Mouse (Mus musculus): ENCODE results near the gene Tnr. TPM values are rescaled to one million over a fixed set of nuclear protein-coding genes. Genes with fewer than 3 reads are reported as not detected.

Gene Tnr
- polyA plus RNA-seq, 1 experiment: 32.6 TPM

DNA sequence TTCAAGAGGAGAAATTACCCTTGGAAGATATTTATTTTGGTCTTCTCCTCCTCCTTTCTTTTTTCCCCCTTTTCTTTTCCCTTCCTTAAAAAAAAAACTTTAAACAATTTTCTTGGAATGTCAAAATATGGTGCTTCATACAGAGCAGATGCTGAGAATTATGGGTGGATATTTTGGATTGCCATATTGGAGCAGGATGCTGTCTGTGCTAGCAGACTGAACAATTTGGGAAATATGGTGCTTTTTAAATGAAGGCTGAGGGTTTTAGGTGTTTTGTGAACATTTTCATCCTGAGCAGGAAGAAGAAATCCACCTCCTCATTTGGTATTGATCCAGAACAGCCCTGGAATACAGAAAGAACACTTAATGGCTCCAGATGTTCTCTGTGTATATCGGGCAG lies 41.6 kb downstream of the Tnr start:
- DNase-seq (ENCODE audit: extremely low spot score in 1 of 2, low spot score in 1 of 2): no peak

DNA sequence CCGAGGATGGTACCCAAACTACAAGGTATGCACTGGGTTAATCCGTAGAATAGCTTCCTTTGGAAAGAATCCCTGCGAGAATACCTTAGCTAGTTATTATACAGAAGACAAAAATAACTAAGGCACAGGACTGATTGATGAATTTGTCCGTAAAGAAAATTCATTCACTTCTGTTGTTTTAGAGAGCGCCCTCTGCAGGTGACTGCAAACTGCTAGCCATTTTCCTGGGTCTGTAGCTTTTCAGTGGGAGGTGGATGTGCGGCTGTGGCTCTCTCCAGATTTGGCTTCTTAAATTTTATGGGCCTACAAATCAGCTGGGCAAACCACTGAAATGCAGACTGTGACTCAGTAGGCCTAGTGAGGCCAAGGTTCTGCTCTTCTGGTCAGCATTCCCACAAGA lies 42.5 kb downstream of the Tnr start:
- DNase-seq (ENCODE audit: extremely low spot score in 1 of 2, low spot score in 1 of 2): no peak

- DNase-seq (ENCODE audit: extremely low spot score in 1 of 2, low spot score in 1 of 2): no peak
These were observed 43.6 kb downstream of the Tnr start for GRCm38 (mm10) chr1:159567171-159567570.

- no peak for DNase-seq (ENCODE audit: extremely low spot score in 1 of 2, low spot score in 1 of 2)
These were observed 46.7 kb downstream of the Tnr start for GRCm38 (mm10) chr1:159570270-159570669.

GRCm38 (mm10) chr1:159570831-159571230 lies 47.3 kb downstream of the Tnr start:
- no peak for DNase-seq (ENCODE audit: extremely low spot score in 1 of 2, low spot score in 1 of 2)

DNA sequence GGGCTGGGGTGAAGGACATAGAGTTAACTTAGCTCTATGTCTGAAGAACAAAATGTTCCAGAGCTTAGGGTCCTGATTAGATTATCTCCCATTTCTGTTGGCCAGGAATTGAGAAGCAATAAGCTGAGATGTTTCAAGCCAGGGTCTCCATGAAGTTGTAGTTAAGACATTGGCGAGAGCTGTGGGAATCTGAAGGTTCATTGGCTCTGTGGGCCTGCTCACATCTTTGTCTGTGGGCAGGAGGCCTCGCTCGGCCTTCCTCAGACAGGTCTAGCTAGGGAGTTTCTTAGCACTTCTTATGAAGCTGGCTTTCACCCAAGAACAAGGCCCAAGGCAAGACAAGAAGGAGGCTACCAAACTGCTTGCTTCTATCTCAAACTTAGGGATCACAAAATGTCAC lies 48.4 kb downstream of the Tnr start:
- no peak for DNase-seq (ENCODE audit: extremely low spot score in 1 of 2, low spot score in 1 of 2)

DNA sequence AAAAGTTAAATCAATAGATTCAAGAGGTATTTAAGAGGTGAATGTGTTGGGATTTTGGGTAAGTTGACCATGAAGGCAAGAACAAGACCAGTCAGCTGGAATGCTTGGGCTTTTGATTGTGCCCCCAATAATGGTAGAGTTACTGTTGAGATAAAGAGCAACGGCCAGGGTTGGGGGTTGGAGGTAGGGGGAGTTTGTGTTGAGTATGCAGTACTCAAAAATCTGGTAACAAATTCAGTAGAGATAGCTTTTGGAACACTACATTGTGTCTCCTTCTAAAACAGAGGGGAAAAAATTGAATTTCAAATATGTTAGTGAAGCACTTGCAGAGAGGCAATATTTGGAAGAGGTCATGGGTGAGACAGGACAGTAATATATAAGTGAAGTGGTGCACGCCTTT lies 49.5 kb downstream of the Tnr start:
- no peak for DNase-seq (ENCODE audit: extremely low spot score in 1 of 2, low spot score in 1 of 2)

- no peak for DNase-seq (ENCODE audit: extremely low spot score in 1 of 2, low spot score in 1 of 2)
These were observed 51.1 kb downstream of the Tnr start for GRCm38 (mm10) chr1:159574661-159575060.

DNA sequence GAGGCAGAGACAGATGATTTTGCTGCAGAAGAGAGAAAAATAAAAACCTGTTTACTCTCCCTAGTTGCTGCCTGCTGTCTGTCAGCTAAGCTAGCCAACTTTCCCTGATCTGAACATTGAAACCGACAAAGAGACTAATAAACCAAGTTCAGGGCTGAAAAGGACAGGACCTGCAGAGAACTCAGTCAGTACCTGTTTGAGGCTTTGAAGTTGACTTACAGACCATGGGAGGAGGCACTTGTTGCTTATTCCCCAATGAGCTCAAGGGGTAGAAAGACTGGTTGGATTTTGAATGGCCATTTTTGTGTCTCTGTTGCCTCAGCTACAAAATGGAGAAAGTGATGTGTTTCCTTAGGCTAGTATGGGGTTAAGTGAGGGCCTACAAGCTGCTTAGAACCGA lies 52.7 kb downstream of the Tnr start:
- DNase-seq (ENCODE audit: extremely low spot score in 1 of 2, low spot score in 1 of 2): no peak

GRCm38 (mm10) chr1:159578391-159578790 lies 54.8 kb downstream of the Tnr start:
- no peak for DNase-seq (ENCODE audit: extremely low spot score in 1 of 2, low spot score in 1 of 2)

DNA sequence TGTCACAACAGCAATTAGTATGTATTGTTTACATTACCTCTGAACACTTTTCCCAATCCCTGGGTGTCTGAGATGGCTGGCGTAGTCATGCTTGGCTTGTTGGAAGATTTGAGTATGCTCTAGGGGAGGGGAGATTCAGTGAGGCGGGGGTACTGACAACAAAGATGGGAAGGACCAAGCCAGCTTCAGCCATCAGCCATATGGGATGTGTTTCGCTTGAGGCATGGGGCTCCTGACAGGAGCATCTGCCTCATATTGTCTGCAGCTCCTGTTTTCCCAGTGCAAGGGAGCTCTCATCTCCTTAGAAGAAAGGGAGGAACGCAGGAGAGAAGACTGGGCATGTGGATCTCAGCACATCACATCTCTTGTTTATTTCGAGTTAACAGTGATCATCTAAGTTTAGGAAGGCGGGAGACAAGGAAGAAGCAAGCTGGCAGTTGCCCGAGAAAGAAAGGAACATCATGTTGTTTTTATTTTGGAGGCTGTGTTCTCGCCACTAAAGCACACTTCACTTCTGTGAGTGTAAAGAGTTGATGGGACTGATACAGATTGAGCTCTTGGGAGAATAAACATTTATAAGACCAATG lies 56.9 kb downstream of the Tnr start:
- no peak for DNase-seq (ENCODE audit: extremely low spot score in 1 of 2, low spot score in 1 of 2)

DNA sequence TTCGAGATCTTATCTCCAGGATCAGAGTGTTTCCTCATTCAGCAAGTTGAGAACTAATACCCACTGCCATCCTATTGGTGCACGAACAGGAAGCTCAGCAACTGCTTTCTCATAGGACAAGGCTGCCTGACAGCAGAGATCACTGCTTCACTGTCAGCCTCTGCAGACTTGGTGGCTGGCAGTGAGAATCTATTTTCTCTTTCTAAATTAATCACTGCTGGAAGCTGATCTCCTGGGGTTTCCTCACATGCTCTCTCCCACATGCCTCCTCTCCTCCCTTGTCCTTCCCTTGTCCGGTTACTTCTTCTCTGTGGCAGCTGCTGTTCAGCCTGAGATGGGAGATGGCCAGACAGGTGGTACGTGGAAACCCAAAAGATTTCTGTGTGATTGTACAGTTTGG lies 60.3 kb downstream of the Tnr start:
- no peak for DNase-seq (ENCODE audit: extremely low spot score in 1 of 2, low spot score in 1 of 2)

DNA sequence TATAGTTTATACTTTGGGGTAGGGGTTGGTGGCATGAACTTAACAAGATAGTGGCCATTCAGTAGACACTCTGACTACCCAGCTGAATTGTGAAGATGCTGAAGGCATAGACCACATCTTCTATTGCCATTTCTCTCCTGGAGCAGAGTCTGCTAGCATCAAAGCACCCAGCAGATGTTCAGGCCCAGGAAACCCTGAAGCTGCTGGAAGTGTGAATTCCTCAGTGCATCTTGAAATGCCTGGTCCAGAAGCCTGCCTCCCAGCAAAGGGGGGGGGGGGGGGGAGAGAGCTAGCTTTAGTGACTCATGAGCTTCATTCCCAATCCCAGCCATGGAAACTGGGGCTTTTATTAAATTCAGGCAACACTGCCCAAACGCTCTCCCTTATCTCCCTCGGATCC lies 65.2 kb downstream of the Tnr start:
- peak in 1 of 2 experiments; percentile 50 for DNase-seq (ENCODE audit: extremely low spot score in 1 of 2, low spot score in 1 of 2)

DNA sequence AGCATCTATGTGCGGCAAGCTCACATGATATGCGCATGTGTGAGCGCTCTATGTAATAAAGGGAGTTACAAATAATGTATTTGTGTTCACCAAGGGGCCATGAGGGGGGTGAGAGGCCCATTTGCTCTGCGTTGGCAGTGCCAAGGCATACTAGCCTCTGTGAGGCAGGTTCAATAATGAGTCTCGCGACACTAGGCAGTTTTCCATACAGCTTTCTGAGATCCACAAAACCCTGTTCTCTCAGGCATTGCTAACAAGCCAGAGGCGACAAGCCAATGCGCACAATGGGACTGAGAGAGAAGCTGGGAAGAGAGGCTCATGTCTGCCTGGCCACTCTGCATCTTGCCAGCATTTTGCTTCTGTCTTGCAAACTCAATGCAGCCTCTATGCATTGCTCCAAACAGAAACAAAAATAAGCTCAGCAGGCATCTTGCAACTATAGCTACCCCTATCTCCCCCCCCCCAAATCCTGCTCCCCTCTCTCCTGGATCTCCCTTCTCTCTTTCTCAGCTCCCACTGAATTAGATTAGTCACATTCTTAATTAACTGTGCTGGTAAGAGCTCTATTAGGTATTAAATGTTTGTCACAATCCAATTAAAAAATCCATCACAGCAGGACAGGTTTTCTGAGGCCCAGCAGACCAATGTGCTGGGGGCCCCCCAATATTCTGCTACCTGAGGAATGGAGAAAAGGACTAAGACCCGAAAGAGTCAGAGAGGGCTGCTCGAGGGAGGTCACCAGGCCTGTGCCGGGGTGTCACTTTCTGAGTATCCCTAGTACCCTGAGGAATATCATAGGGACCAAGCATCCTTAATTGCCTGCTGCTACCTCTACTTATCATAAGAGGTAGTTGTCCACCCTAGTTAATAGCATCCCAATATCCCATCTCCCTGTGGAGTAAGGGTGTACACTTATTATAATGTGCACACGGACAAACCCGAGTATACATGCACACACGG lies 70.8 kb downstream of the Tnr start:
- no peak for DNase-seq (ENCODE audit: extremely low spot score in 1 of 2, low spot score in 1 of 2)

DNA sequence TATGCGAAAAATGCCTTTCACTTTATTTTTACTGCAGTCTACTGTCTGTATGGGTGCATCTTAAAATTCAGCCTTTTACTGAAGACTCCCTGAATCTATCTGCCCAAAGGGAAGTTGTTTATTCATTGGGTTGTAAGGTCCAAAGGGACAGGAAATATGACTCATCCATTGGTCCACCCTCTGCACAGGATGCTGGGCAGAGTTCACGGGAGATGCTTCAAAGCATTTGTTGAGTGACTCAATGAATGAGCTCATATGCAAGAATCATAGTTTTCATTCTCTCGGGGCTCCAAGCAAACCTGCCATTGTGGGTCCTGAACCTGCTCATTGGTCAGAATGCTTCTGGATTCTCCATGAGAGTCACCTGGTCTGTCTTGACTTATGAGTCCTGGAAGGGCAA lies 72.2 kb downstream of the Tnr start:
- DNase-seq (ENCODE audit: extremely low spot score in 1 of 2, low spot score in 1 of 2): no peak

DNA sequence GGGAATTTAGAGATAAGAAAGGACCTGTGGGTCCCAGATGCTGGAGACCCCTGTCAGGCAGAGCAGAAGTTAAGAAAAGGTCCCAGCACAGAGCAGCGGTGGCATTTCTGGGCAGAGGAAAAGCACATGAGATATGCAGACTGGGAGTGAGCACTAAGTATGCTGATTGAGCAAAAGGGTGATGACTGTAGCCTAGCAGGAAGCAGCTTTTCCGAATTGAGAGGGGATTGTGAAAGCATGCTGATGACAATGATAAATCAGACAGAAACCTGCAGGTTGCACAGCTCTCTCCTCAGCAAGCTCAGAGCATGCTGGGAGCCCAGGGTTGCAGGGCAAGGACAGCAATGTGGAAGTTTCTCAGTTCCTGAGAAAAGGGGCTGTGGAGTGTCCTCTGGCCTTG lies 73.1 kb downstream of the Tnr start:
- DNase-seq (ENCODE audit: extremely low spot score in 1 of 2, low spot score in 1 of 2): no peak

DNA sequence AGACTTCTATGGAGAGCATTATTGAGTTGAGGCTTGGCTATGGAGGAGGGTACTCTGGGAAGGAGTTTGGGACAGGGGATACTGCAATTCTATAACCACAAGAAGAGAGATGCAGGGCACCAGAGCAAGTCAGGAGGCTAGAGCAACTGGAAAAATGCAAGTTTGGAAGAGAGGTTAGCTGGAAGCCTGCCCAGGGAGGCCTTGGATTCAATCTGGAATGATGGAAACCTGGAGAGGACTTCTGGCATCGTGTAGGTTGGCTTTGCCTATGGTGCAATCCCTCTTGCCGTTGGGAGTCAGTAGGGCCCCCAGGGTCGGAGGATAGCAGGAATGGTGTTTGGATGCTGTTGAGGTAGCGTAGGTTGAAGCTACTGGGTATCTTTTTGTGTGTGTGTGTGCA lies 90.0 kb downstream of the Tnr start:
- DNase-seq (ENCODE audit: extremely low spot score in 1 of 2, low spot score in 1 of 2): no peak

- no peak for DNase-seq (ENCODE audit: extremely low spot score in 1 of 2, low spot score in 1 of 2)
These were observed 90.6 kb downstream of the Tnr start for GRCm38 (mm10) chr1:159614062-159614601.

- DNase-seq (ENCODE audit: extremely low spot score in 1 of 2, low spot score in 1 of 2): peak; percentile 33 to 62
These were observed 91.3 kb downstream of the Tnr start for GRCm38 (mm10) chr1:159614644-159615431.

DNA sequence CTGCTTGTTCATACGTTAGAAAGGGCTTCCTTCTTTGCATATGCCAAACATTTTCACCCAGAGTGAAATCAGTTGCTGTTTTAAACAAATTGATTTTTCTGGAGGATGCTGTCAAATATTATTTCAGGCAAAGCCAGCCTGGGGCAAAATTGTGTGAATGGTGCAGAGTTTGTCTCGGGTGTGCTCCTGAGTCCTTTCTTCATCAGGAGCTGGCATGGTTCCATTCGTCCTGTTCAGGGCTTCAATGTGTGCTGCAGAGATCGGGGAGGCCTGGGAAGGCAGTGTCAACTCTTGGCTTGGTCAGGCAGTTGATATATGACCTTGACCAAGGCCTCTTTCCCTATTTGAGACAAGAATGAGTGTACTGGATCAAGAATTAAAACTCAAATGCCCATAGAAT lies 92.1 kb downstream of the Tnr start:
- DNase-seq (ENCODE audit: extremely low spot score in 1 of 2, low spot score in 1 of 2): no peak

- DNase-seq (ENCODE audit: extremely low spot score in 1 of 2, low spot score in 1 of 2): no peak
These were observed 95.6 kb downstream of the Tnr start for GRCm38 (mm10) chr1:159619205-159619604.

Data from frontal cortex, adult 2 months (tissue).